Mouse (Mus musculus): ENCODE results near the gene Spata31d1d. TPM values are rescaled to one million over a fixed set of nuclear protein-coding genes. Genes with fewer than 3 reads are reported as not detected.
"Not testable (repeated sequence)": the region's sequence is repeated elsewhere in the genome, so short reads cannot be mapped to it uniquely, and the experiment has no call there.

Spata31d1d gene
- polyA plus RNA-seq, 1 experiment from 2014 or later, result not detected

DNA sequence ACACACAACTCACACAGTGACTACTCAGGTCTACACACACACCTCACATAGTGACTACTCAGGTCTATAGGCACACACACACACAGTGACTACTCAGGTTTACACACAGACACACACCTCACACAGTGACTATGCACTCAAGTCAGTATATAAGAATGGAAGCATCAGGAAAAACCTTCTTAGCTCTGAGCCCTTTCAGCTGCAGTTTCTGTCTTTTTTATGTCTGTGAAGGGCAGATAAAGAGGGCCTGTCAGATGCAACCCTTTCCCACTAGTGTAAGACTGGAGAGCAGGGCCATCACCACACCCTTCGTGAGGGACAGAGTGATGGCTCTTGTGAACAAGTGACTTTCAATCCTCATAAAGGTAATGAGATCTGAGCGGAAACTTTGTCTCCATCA lies 6.9 kb upstream of the Spata31d1d start:
- H3K9me3 ChIP-seq (ENCODE audit: low read length), result no peaks in the 10 kb centered on the region
- no peak overlapping the region for H3K4me2 ChIP-seq (replicated peaks; ENCODE audit: low read depth, low read length)
- no peak for ATAC-seq
- no peak overlapping the region for H3K4me3 ChIP-seq (ENCODE audit: low read depth, low read length)
- no peak overlapping the region for H3K9ac ChIP-seq (replicated peaks; ENCODE audit: low read depth)
- 78% methylated on average over 2 of the region's 2 CpGs for WGBS
- no peak overlapping the region for H3K27ac ChIP-seq (ENCODE audit: low read length)
- H3K27me3 ChIP-seq (replicated peaks; ENCODE audit: insufficient read depth, low read length), result no peaks in the 10 kb centered on the region
- no peak for DNase-seq (ENCODE audit: low spot score)
- H3K4me1 ChIP-seq (ENCODE audit: insufficient read depth, low read depth, low read length), result no peaks in the 10 kb centered on the region
- TF ChIP-seq EP300 (IDR thresholded peaks at IDR 0.05), result no peak
- TF ChIP-seq CTCF (IDR thresholded peaks at IDR 0.05), result no peak
- no peaks in the 10 kb centered on the region for H3K36me3 ChIP-seq (ENCODE audit: insufficient read depth, low read length)

DNA sequence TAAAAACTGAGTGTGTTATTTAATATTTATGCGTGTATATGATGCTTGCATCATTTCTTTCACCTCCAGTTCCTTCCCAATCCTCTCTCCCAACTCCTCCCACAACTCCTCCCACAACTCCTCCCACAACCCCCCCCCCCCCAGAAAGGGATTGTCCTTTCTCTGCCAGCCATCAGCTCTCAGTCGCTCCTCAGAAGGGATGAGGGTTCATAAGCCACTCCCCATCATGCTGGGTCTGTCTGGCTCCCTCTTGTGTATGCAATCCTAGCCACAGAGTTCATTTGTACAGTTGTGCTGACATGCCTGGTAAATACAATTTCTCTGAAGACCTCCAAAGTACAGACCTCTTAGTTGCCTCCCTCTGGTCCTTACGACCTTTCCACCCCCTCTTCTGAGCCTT lies 3.6 kb upstream of the Spata31d1d start:
- Histone ChIP-seq H3K27me3 (replicated peaks; ENCODE audit: insufficient read depth, low read length) (no peaks in the 10 kb centered on the region), H3K9me3 (ENCODE audit: low read length) (no peaks in the 10 kb centered on the region), H3K4me3 (ENCODE audit: low read depth, low read length) (no peak overlapping the region), H3K4me1 (ENCODE audit: insufficient read depth, low read depth, low read length) (no peaks in the 10 kb centered on the region), H3K4me2 (replicated peaks; ENCODE audit: low read depth, low read length) (no peak overlapping the region), H3K9ac (replicated peaks; ENCODE audit: low read depth) (no peak overlapping the region), H3K27ac (ENCODE audit: low read length) (no peak overlapping the region), H3K36me3 (ENCODE audit: insufficient read depth, low read length) (no peaks in the 10 kb centered on the region)
- TF ChIP-seq EP300 (IDR thresholded peaks at IDR 0.05) (no peak), CTCF (IDR thresholded peaks at IDR 0.05) (peak; percentile 58)
- ATAC-seq (peak; percentile 86), DNase-seq (ENCODE audit: low spot score) (peak; percentile 80)
- WGBS, result 21% methylated on average over 3 of the region's 3 CpGs

- not testable (repeated sequence) for H3K4me2 ChIP-seq (replicated peaks; ENCODE audit: low read depth, low read length); H3K4me1 ChIP-seq (ENCODE audit: insufficient read depth, low read depth, low read length); H3K27me3 ChIP-seq (replicated peaks; ENCODE audit: insufficient read depth, low read length); ATAC-seq; DNase-seq (ENCODE audit: low spot score); H3K36me3 ChIP-seq (ENCODE audit: insufficient read depth, low read length); H3K9me3 ChIP-seq (ENCODE audit: low read length); H3K4me3 ChIP-seq (ENCODE audit: low read depth, low read length); H3K9ac ChIP-seq (replicated peaks; ENCODE audit: low read depth); H3K27ac ChIP-seq (ENCODE audit: low read length)
- WGBS, result 14% methylated on average over 5 of the region's 6 CpGs
Observed at GRCm38 (mm10) chr13:59734347-59734746, 2.8 kb upstream of the Spata31d1d start.

GRCm38 (mm10) chr13:59733936-59734335 lies 2.4 kb upstream of the Spata31d1d start:
- no peak overlapping the region for H3K9ac ChIP-seq (replicated peaks; ENCODE audit: low read depth)
- no peak for TF ChIP-seq EP300 (IDR thresholded peaks at IDR 0.05)
- TF ChIP-seq CTCF (IDR thresholded peaks at IDR 0.05), result no peak
- WGBS, result 80% methylated on average over 2 of the region's 4 CpGs

DNA sequence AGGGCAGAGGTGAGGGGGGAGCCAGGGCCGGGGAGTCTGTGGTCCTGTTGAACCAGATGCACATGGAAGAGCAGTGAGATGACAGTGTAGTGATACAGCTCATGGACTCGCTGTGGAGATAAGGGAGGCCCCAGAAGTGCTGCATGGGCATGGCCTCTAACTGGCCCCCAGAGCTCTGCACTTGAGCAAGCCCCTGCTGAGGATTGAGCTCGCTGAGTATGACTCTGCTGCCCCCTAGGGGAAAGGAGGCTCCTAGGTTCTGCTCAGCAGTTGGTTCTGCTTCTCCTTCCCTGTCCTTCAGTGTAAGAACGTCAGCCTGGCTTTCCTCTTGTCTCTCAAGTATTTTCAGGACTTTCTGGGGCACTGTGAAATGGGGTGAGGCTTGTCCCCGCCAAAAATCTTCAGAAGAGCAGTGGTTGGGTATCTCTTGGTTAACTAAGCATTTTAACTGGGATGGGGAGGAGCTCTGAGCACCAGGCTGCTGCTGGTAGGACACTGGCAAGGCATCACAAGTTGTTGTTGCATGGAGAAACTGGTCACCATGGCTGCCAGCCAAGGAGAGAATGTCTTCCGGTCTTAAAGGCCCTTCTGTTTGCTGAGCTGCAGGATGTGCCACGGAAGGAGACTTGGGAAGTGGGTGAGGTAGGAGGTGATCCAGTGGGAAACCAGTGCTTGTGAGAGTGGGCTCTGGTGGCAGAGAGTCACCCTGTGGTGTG lies 3.0 kb downstream of the Spata31d1d start:
- peak; percentile 93 for ATAC-seq
- WGBS, result 12% methylated on average over 7 of the region's 7 CpGs
- Histone ChIP-seq H3K36me3 (ENCODE audit: insufficient read depth, low read length) (no peaks in the 10 kb centered on the region), H3K4me1 (ENCODE audit: insufficient read depth, low read depth, low read length) (no peaks in the 10 kb centered on the region), H3K27ac (ENCODE audit: low read length) (no peak overlapping the region), H3K27me3 (replicated peaks; ENCODE audit: insufficient read depth, low read length) (no peaks in the 10 kb centered on the region), H3K4me2 (replicated peaks; ENCODE audit: low read depth, low read length) (no peak overlapping the region), H3K9me3 (ENCODE audit: low read length) (no peaks in the 10 kb centered on the region), H3K9ac (replicated peaks; ENCODE audit: low read depth) (no peak overlapping the region), H3K4me3 (ENCODE audit: low read depth, low read length) (no peak overlapping the region)
- TF ChIP-seq CTCF (IDR thresholded peaks at IDR 0.05) (peak; percentile 98), EP300 (IDR thresholded peaks at IDR 0.05) (no peak)
- DNase-seq (ENCODE audit: low spot score), result peak; percentile 93

More at GRCm38 (mm10) chr13:59733936-59734335, 2.4 kb upstream of the Spata31d1d start:
- ATAC-seq, result no peak
- H3K27ac ChIP-seq (ENCODE audit: low read length), result no peak overlapping the region
- DNase-seq (ENCODE audit: low spot score), result no peak
- no peak overlapping the region for H3K4me2 ChIP-seq (replicated peaks; ENCODE audit: low read depth, low read length)
- H3K9me3 ChIP-seq (ENCODE audit: low read length), result no peaks in the 10 kb centered on the region
- no peaks in the 10 kb centered on the region for H3K27me3 ChIP-seq (replicated peaks; ENCODE audit: insufficient read depth, low read length)
- no peak overlapping the region for H3K4me3 ChIP-seq (ENCODE audit: low read depth, low read length)
- no peaks in the 10 kb centered on the region for H3K4me1 ChIP-seq (ENCODE audit: insufficient read depth, low read depth, low read length)
- H3K36me3 ChIP-seq (ENCODE audit: insufficient read depth, low read length), result no peaks in the 10 kb centered on the region

DNA sequence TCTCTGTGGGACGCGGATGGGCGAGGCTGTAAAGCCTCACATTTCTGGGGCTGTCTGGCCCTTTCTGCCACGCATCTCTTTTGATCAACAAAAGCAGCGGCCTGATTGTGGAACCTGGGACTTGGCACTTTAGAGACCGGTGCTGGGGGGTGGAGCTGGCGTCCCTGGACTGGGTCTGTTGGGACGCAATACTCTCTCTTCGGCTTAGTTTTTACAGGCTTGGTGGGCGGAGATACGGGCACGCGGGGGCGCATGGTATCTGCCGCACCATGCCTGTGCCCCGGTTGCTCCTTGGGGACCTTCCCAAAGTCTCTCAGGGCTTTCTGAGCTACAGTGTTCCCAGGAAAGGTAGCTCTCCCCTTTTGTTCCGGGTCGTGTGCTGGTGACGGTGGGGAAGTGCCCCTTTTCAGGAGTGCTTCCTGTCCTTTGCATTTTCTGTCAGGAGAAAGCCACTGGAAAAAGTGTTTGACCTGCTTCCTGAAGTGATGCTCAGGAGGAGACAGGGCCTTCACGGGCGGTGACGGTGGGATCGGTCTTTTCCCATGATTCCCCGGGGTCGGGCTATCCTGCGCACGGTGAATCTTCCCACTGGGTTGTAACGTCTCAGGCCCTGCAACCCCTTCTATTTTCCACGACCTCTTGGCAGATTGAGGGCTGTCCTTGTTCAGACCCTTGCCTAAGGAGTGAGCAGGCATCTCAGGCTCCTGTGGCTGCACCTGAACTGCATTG lies 5.2 kb downstream of the Spata31d1d start:
- DNase-seq (ENCODE audit: low spot score), result no peak
- no peaks in the 10 kb centered on the region for H3K9me3 ChIP-seq (ENCODE audit: low read length)
- ATAC-seq, result no peak
- 0 out of 2 replicates have a peak overlapping the region, but pooled peaks have one; percentile 22 for H3K4me2 ChIP-seq (replicated peaks; ENCODE audit: low read depth, low read length)
- no peaks in the 10 kb centered on the region for H3K36me3 ChIP-seq (ENCODE audit: insufficient read depth, low read length)
- no peak overlapping the region for H3K27ac ChIP-seq (ENCODE audit: low read length)
- H3K9ac ChIP-seq (replicated peaks; ENCODE audit: low read depth), result no peak overlapping the region
- no peaks in the 10 kb centered on the region for H3K27me3 ChIP-seq (replicated peaks; ENCODE audit: insufficient read depth, low read length)
- no peaks in the 10 kb centered on the region for H3K4me1 ChIP-seq (ENCODE audit: insufficient read depth, low read depth, low read length)
- 31% methylated on average over 29 of the region's 29 CpGs for WGBS
- TF ChIP-seq CTCF (IDR thresholded peaks at IDR 0.05) (no peak), EP300 (IDR thresholded peaks at IDR 0.05) (no peak)
- no peak overlapping the region for H3K4me3 ChIP-seq (ENCODE audit: low read depth, low read length)

DNA sequence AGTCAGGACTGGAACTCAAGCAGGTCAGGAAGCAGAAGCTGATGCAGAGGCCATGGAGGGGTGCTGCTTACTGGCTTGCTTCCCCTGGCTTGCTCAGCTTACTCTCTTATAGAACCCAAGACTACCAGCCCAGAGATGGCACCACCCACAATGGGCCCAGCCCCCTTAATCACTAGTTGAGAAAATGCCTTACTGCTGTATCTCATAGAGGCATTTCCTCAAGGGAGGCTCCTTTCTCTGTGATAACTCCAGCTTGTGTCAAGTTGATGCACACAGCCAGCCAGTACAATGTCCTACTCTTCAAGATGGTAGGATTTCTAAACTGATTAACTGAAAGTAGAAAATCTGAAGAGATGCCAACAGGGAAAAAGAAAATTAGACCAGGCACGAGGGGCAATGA lies 9.5 kb downstream of the Spata31d1d start:
- ATAC-seq; H3K36me3 ChIP-seq (ENCODE audit: insufficient read depth, low read length): not testable (repeated sequence)
- 59% methylated on average over 1 of the region's 1 CpGs for WGBS

More for the DNA sequence above, 9.5 kb downstream of the Spata31d1d start:
- not testable (repeated sequence) for H3K4me1 ChIP-seq (ENCODE audit: insufficient read depth, low read depth, low read length); DNase-seq (ENCODE audit: low spot score); H3K9me3 ChIP-seq (ENCODE audit: low read length); H3K4me2 ChIP-seq (replicated peaks; ENCODE audit: low read depth, low read length); H3K9ac ChIP-seq (replicated peaks; ENCODE audit: low read depth); H3K27ac ChIP-seq (ENCODE audit: low read length); H3K27me3 ChIP-seq (replicated peaks; ENCODE audit: insufficient read depth, low read length); H3K4me3 ChIP-seq (ENCODE audit: low read depth, low read length)
